Mouse (Mus musculus): ENCODE measurements around the gene Tmem51. TPM values are rescaled to one million over a fixed set of nuclear protein-coding genes. Genes with fewer than 3 reads are reported as not detected.

The Tmem51 gene
- total and polyA plus RNA-seq, 3 experiments = not detected

DNA sequence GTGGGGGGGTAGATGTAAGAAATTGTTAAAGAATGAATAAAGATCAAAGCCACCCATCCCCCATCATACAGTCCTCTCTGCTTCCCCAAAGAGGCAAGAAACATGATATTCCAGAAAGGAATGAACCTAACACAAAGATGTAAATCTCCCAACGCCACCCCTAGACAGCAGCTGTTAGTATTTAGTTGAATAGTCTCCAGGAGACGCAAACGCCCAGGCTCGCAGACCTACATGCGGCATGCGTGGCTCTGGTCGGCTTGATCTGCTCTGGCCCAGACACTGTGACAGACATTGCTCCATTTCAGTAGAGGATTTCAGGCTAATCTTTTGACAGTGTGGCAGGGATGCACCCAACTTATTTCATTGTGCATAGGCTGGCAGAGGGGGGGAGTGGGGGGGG lies 34.4 kb upstream of the Tmem51 start:
- no peaks in the 10 kb centered on the region for H3K79me2 ChIP-seq (ENCODE audit: control insufficient read depth, insufficient read depth, low read length, poor library complexity)
- no peaks in the 10 kb centered on the region for H3K36me3 ChIP-seq (ENCODE audit: control insufficient read depth in 1 of 2, insufficient read depth in 2 of 2, low read length in 2 of 2)
- no peak overlapping the region for H3K27ac ChIP-seq (ENCODE audit: control insufficient read depth, low read depth, low read length)
- H3K27me3 ChIP-seq (ENCODE audit: control insufficient read depth in 1 of 2, insufficient read depth in 2 of 2, low read length in 2 of 2) = no peaks in the 10 kb centered on the region
- H3K9ac ChIP-seq (ENCODE audit: control insufficient read depth, low read depth, low read length, poor library complexity, severe bottlenecking) = no peak overlapping the region
- TF ChIP-seq TAL1 (IDR thresholded peaks at IDR 0.05; ENCODE audit: low read length) (no peak), NELFE (IDR thresholded peaks at IDR 0.05; ENCODE audit: low read depth, low read length) (no peak), POLR2A (IDR thresholded peaks at IDR 0.05; ENCODE audit: control insufficient read depth in 1 of 2, insufficient read depth in 1 of 2, low read depth in 1 of 2, low read length in 2 of 2, poor library complexity in 1 of 2) (no peak), CTCF (IDR thresholded peaks at IDR 0.05 in 2 of 3, conservative IDR thresholded peaks at IDR 0.05 in 1 of 3; ENCODE audit: control insufficient read depth in 1 of 3, insufficient read depth in 1 of 3, low read depth in 2 of 3, low read length in 3 of 3, poor library complexity in 1 of 3, severe bottlenecking in 1 of 3) (no peak)
- H3K9me3 ChIP-seq (replicated peaks; ENCODE audit: insufficient read depth, low read length) = no peaks in the 10 kb centered on the region
- no peak for DNase-seq (ENCODE audit: low read depth, low spot score)
- no peaks in the 10 kb centered on the region for H3K4me1 ChIP-seq (ENCODE audit: control insufficient read depth in 1 of 2, insufficient read depth in 2 of 2, low read length in 2 of 2)
- no peak overlapping the region for H3K4me3 ChIP-seq (ENCODE audit: control insufficient read depth in 1 of 2, insufficient read depth in 1 of 2, low read depth in 2 of 2, low read length in 2 of 2)

DNA sequence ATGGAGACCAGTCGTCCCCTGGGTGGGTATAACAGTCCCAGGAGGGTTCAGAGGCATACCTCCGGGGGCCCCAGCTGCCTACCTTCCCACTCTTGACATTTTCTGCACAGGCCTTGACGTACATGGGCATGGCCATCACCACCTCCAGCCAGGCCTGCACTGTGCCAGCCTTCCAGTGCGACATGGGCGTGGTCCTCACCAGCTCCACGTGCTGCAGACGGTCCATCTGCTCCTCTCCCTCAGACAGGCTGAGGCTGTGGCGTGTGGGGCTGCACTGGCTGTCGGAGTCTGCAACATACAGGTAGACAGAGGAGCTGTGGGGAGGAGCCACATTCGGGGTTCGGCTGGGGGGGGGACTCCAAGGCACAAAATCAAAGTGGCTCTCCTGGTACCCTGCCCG lies 33.9 kb upstream of the Tmem51 start:
- TF ChIP-seq TBP (IDR thresholded peaks at IDR 0.05; ENCODE audit: low read depth, low read length) = no peak
- Histone ChIP-seq H3K9me3 (replicated peaks; ENCODE audit: insufficient read depth, low read length) (no peaks in the 10 kb centered on the region), H3K9ac (ENCODE audit: control insufficient read depth, low read depth, low read length, poor library complexity, severe bottlenecking) (no peak overlapping the region), H3K4me3 (ENCODE audit: control insufficient read depth in 1 of 2, insufficient read depth in 1 of 2, low read depth in 2 of 2, low read length in 2 of 2) (no peak overlapping the region), H3K4me1 (ENCODE audit: control insufficient read depth in 1 of 2, insufficient read depth in 2 of 2, low read length in 2 of 2) (no peaks in the 10 kb centered on the region), H3K27ac (ENCODE audit: control insufficient read depth, low read depth, low read length) (no peak overlapping the region), H3K27me3 (ENCODE audit: control insufficient read depth in 1 of 2, insufficient read depth in 2 of 2, low read length in 2 of 2) (no peaks in the 10 kb centered on the region), H3K79me2 (ENCODE audit: control insufficient read depth, insufficient read depth, low read length, poor library complexity) (no peaks in the 10 kb centered on the region), H3K36me3 (ENCODE audit: control insufficient read depth in 1 of 2, insufficient read depth in 2 of 2, low read length in 2 of 2) (no peaks in the 10 kb centered on the region)
- DNase-seq (ENCODE audit: low read depth, low spot score) = no peak

DNA sequence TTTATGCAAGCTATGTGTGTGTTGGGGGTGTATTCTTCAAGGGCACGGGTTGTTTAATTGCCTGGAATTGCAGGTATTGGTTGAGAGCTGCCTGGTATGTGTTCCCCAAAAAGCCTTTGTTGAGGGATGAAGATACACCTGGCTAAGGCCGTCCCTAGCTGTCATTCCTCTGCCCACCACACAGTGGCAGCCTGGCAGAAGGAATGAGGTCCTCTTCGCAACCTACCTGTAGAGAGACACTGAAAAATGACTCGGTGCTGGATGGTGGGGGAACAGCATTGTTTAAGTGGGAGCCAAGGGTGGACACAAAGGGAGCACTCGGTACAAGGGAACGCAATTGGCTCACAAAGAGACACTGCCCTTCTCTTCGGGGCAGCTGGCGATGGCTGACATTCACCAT lies 29.2 kb upstream of the Tmem51 start:
- Histone ChIP-seq H3K27ac (ENCODE audit: control insufficient read depth, low read depth, low read length) (no peak overlapping the region), H3K9ac (ENCODE audit: control insufficient read depth, low read depth, low read length, poor library complexity, severe bottlenecking) (no peak overlapping the region), H3K4me1 (ENCODE audit: control insufficient read depth in 1 of 2, insufficient read depth in 2 of 2, low read length in 2 of 2) (no peaks in the 10 kb centered on the region), H3K9me3 (replicated peaks; ENCODE audit: insufficient read depth, low read length) (no peaks in the 10 kb centered on the region), H3K79me2 (ENCODE audit: control insufficient read depth, insufficient read depth, low read length, poor library complexity) (no peaks in the 10 kb centered on the region), H3K27me3 (ENCODE audit: control insufficient read depth in 1 of 2, insufficient read depth in 2 of 2, low read length in 2 of 2) (no peaks in the 10 kb centered on the region), H3K36me3 (ENCODE audit: control insufficient read depth in 1 of 2, insufficient read depth in 2 of 2, low read length in 2 of 2) (no peaks in the 10 kb centered on the region), H3K4me3 (ENCODE audit: control insufficient read depth in 1 of 2, insufficient read depth in 1 of 2, low read depth in 2 of 2, low read length in 2 of 2) (no peak overlapping the region)
- DNase-seq (ENCODE audit: low read depth, low spot score) = no peak
- TF ChIP-seq CTCF (IDR thresholded peaks at IDR 0.05 in 2 of 3, conservative IDR thresholded peaks at IDR 0.05 in 1 of 3; ENCODE audit: control insufficient read depth in 1 of 3, insufficient read depth in 1 of 3, low read depth in 2 of 3, low read length in 3 of 3, poor library complexity in 1 of 3, severe bottlenecking in 1 of 3) = no peak
- TF ChIP-seq MXI1 (IDR thresholded peaks at IDR 0.05; ENCODE audit: low read depth, low read length) = no peak
- no peak for TF ChIP-seq BHLHE40 (IDR thresholded peaks at IDR 0.05; ENCODE audit: borderline replicate concordance, low read depth, low read length)
- no peak for TF ChIP-seq ZKSCAN1 (IDR thresholded peaks at IDR 0.05; ENCODE audit: low read depth, low read length)

DNA sequence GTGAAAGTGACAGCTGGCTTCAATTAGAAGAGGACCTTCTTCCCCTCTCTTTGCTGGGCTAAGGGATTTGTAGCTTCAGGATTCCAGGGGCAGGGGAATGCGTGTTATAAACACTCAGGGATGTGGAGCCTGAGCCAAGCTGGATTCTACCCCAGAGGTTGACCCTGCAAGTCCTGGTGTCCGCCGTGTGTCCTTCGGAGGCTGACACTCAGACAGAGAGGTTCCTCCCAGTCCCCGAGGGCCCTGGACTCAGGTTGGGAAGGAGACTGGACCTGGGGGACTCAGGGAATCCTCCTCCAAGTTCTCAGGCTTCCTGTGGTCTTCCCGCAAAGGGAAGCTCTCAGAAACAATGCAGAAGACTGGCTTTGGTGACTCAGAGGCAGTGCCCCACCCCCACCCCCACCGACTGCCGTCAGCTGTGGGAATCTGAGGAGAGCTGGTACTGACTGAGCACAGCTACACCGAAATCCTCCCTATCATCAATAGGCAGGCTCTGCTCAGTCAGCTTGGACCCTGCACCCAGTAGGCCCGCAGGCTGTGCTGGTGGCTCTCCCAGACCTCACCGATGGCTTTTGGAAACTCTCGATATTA lies 19.1 kb upstream of the Tmem51 start:
- Histone ChIP-seq H3K79me2 (ENCODE audit: control insufficient read depth, insufficient read depth, low read length, poor library complexity) (no peaks in the 10 kb centered on the region), H3K36me3 (ENCODE audit: control insufficient read depth in 1 of 2, insufficient read depth in 2 of 2, low read length in 2 of 2) (no peaks in the 10 kb centered on the region), H3K9me3 (replicated peaks; ENCODE audit: insufficient read depth, low read length) (no peaks in the 10 kb centered on the region), H3K27ac (ENCODE audit: control insufficient read depth, low read depth, low read length) (no peak overlapping the region), H3K4me1 (ENCODE audit: control insufficient read depth in 1 of 2, insufficient read depth in 2 of 2, low read length in 2 of 2) (no peaks in the 10 kb centered on the region), H3K9ac (ENCODE audit: control insufficient read depth, low read depth, low read length, poor library complexity, severe bottlenecking) (no peak overlapping the region), H3K4me3 (ENCODE audit: control insufficient read depth in 1 of 2, insufficient read depth in 1 of 2, low read depth in 2 of 2, low read length in 2 of 2) (no peak overlapping the region), H3K27me3 (ENCODE audit: control insufficient read depth in 1 of 2, insufficient read depth in 2 of 2, low read length in 2 of 2) (no peaks in the 10 kb centered on the region)
- TF ChIP-seq MEF2A (IDR thresholded peaks at IDR 0.05; ENCODE audit: extremely low read depth, insufficient replicate concordance, low read depth, low read length, poor library complexity, severe bottlenecking) (no peak), GATA1 (IDR thresholded peaks at IDR 0.05; ENCODE audit: low read depth, low read length) (no peak), MAZ (IDR thresholded peaks at IDR 0.05; ENCODE audit: low read depth, low read length) (no peak), ZMIZ1 (IDR thresholded peaks at IDR 0.05; ENCODE audit: low read depth, low read length) (no peak), EP300 (IDR thresholded peaks at IDR 0.05; ENCODE audit: low read depth in 1 of 2, low read length in 2 of 2) (no peak), MYB (IDR thresholded peaks at IDR 0.05; ENCODE audit: low read depth, low read length) (no peak)
- no peak for DNase-seq (ENCODE audit: low read depth, low spot score)

Measured in MEL (cell line).